Comparison of ENCODE assay signal across 9 mouse cellular contexts in the genomic region with DNA sequence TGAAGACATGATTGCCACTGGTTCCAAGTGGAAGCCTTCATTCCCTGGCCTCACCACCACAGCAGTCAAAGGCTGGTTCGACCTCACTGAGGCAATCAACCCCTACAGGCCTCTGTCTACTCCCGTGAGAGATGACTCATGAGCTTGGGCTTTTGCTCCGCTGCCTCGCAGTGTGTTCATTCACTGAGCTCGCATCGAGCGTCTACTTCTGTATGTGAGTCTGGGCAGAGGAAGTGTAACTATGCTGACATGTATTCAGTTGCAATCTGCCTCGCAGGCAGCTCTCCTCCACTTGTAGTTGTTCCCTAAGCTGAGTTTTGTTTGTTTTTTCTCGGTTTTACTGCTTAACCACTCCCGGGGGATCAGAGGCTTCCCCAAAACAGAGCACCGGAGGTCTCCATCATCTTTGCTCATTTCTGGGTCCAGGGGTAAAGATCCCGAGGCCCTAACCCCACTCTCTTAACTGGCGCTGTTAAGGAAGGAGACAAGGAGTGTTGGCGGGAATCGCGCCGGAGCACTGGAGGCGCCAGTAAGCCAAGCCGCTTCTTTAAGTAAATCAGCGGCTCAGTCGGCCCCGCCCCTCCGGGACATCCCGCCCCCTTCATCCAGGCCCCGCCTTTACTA. TPM values are rescaled to one million over a fixed set of nuclear protein-coding genes. Genes with fewer than 3 reads are reported as not detected.
A peak's percentile ranks its signal among the peaks of the same experiment; 100 is the strongest.
DNase-seq lines count a peak whose midpoint lies in the region; ATAC-seq lines count a peak whose summit lies in the region.
"Had no signal": no experiment of that assay in that cellular context is flagged by ENCODE, and none has a peak within 500 bp of the region (broad histone marks: within the 10 kb centered on the region; RNA-seq: fewer than 3 reads in every experiment).

No protein-coding gene starts in this region.

- peak overlapping the region; percentile 51 for H3K9ac ChIP-seq in forebrain, embryonic 12.5 days
- peak overlapping the region; percentile 69 for H3K9ac ChIP-seq in liver, embryonic 11.5 days (ENCODE audit: low read depth, low read length)

- no peaks in the 10 kb centered on the region for H3K9me3 ChIP-seq in forebrain, embryonic 12.5 days
- no peaks in the 10 kb centered on the region for H3K9me3 ChIP-seq in liver, embryonic 11.5 days (ENCODE audit: control insufficient read depth, low read length)

- H3K27ac ChIP-seq in forebrain, embryonic 12.5 days, result peak overlapping the region; percentile 75
- H3K27ac ChIP-seq in liver, embryonic 11.5 days (ENCODE audit: low read depth, low read length), result peak overlapping the region; percentile 67

- H3K27me3 ChIP-seq in forebrain, embryonic 12.5 days, result no peaks in the 10 kb centered on the region
- peaks cover 23% of the 10 kb centered on the region for H3K27me3 ChIP-seq in liver, embryonic 11.5 days (replicated peaks; ENCODE audit: control insufficient read depth, insufficient read depth, low read length)

- peaks cover 41% of the 10 kb centered on the region for H3K4me1 ChIP-seq in forebrain, embryonic 12.5 days
- H3K4me1 ChIP-seq in liver, embryonic 11.5 days (replicated peaks; ENCODE audit: control insufficient read depth, insufficient read depth, low read length), result peaks cover 16% of the 10 kb centered on the region

- intact Hi-C loops in left cerebral cortex, postnatal 36 days (cut with DNase I), result loop anchor here (5.0 kb wide), 3 partner anchors 123 to 312 kb away; no protein-coding TSS in a partner anchor

- peak overlapping the region; percentile 85 for H3K4me3 ChIP-seq in forebrain, embryonic 12.5 days (replicated peaks)
- peak overlapping the region; percentile 74 for H3K4me3 ChIP-seq in liver, embryonic 11.5 days (ENCODE audit: low read depth, low read length)

- 1% methylated on average over 21 of the region's 25 CpGs for WGBS in forebrain, embryonic 12.5 days
- under 1% methylated on average over 25 of the region's 25 CpGs for WGBS in liver, embryonic 11.5 days

- no peaks in the 10 kb centered on the region for H3K36me3 ChIP-seq in forebrain, embryonic 12.5 days (replicated peaks)
- no peaks in the 10 kb centered on the region for H3K36me3 ChIP-seq in liver, embryonic 11.5 days (ENCODE audit: control insufficient read depth, insufficient read depth, low read length)

- peak; percentile 15 to 18 for DNase-seq in left cerebral cortex, adult 18-20 months (ENCODE audit: low spot score in 2 of 2)
- no peak for DNase-seq in left cerebral cortex, postnatal 36 days (ENCODE audit: low spot score in 2 of 2)
- DNase-seq in adipocyte (ENCODE audit: low spot score), result peak; percentile 88
- DNase-seq in liver, embryonic 11.5 days (ENCODE audit: low spot score), result no peak
- peak; percentile 65 to 67 for DNase-seq in monocyte, adult 2 months (ENCODE audit: low read depth in 1 of 2, low spot score in 2 of 2)

- peak overlapping the region; percentile 72 for H3K4me2 ChIP-seq in forebrain, embryonic 12.5 days
- H3K4me2 ChIP-seq in liver, embryonic 11.5 days, result peak overlapping the region; percentile 96

- ATAC-seq in forebrain, embryonic 12.5 days (ENCODE audit: low FRiP score), result peak; percentile 18
- peak; percentile 42 to 55 for ATAC-seq in hematopoietic stem cell, adult 5-6 weeks (replicated peaks in 1 of 2; ENCODE audit: insufficient read depth in 1 of 2, low FRiP score in 2 of 2, low TSS enrichment in 1 of 2, low read depth in 1 of 2, poor library complexity in 2 of 2, severe bottlenecking in 2 of 2)
- ATAC-seq in liver, embryonic 11.5 days (replicated peaks; ENCODE audit: low FRiP score), result peak; percentile 45
- no peak for ATAC-seq in activated CD4-positive, CD25-positive, alpha-beta regulatory T cell, adult 4 months

RNA-seq across cellular contexts. Expression of a gene that starts 0.6 kb away (rescaled TPM):
- 10 to 100 TPM; 17.6 to 20.4 TPM for total RNA-seq in left cerebral cortex, adult 18-20 months (2021)
- 10 to 100 TPM; 16.0 to 21.0 TPM for total RNA-seq in left cerebral cortex, postnatal 36 days (2021)
- 26.5 and 27.1 TPM in 2 replicates for polyA plus RNA-seq in forebrain, embryonic 12.5 days (2016; fragmentation: Nextera tagmentation; extraction: Ambion mirVana)
- 0.44 and 0.55 TPM in 2 replicates for total RNA-seq in hematopoietic stem cell, adult 5-6 weeks (2017)
- polyA plus RNA-seq in liver, embryonic 11.5 days (2014; fragmentation: Nextera tagmentation; extraction: Ambion mirVana), result 4.4 and 4.7 TPM in 2 replicates
- under 1 TPM; 0.09 to 0.61 TPM for polyA plus RNA-seq in activated CD4-positive, CD25-positive, alpha-beta regulatory T cell, adult 4 months (2017; shearing (Covaris generic))
- total RNA-seq: neutrophil, adult 5-6 weeks had no signal

Comparison
In these comparisons a context has a peak if more than half of its experiments do, and no peak if none do; other contexts are left out.
1. DNase-seq: peak in left cerebral cortex, adult 18-20 months (2 of 2), adipocyte (single experiment) and monocyte, adult 2 months (2 of 2); none in left cerebral cortex, postnatal 36 days (0 of 2) and liver, embryonic 11.5 days (single experiment).
2. RNA of a gene that starts 0.6 kb away (total RNA-seq): 16.0 to 21.0 TPM in left cerebral cortex, postnatal 36 days and 17.6 to 20.4 TPM in left cerebral cortex, adult 18-20 months; 0.44 to 0.55 TPM in hematopoietic stem cell, adult 5-6 weeks; every median in the first group is over 10 times any median in the second.